Mouse (Mus musculus) liver, postnatal 0 days (tissue): ENCODE measurements at regions not wholly inside any gene's neighbourhood (a gene's known extent, or its start where the extent isn't known, plus 50 kb on each side); places are given as distances from the start of the nearest gene placed in this dataset.

ENCODE experiments used
- ATAC-seq: fragments of 200-750 bp; cut with Nextera tagmentation; 2 replicates; pipeline ENCODE4 v1.8.0; 2017; ENCODE audit warnings: mild to moderate bottlenecking, moderate library complexity
- DNase-seq: peaks from one replicate; pipeline ENCODE4 v3.0.0-alpha.2; 2016
- H3K27ac ChIP-seq: fragments of 300-500 bp; sonication (generic); 2 replicates; pipeline ENCODE4 v1.5.1; 2014; ENCODE audit warnings: antibody characterized with exemption, moderate library complexity, mild to moderate bottlenecking, low read depth
- H3K27me3 ChIP-seq: fragments of 300-500 bp; sonication (generic); 2 replicates; pipeline ENCODE4 v1.6.1; 2014; ENCODE audit warnings: low read length, control low read depth, mixed read lengths; ENCODE audit not compliant: insufficient read depth
- H3K36me3 ChIP-seq: fragments of 300-500 bp; sonication (generic); replicated peaks from 2 replicates; pipeline ENCODE4 v1.6.1; 2014; ENCODE audit warnings: mild to moderate bottlenecking, control low read depth, low read length, moderate library complexity, mixed read lengths; ENCODE audit not compliant: insufficient read depth
- H3K4me1 ChIP-seq: fragments of 300-500 bp; sonication (generic); 2 replicates; pipeline ENCODE4 v1.6.1; 2014; ENCODE audit warnings: antibody characterized with exemption, mild to moderate bottlenecking, control low read depth; ENCODE audit not compliant: insufficient read depth
- H3K4me2 ChIP-seq: fragments of 300-500 bp; sonication (generic); 2 replicates; pipeline ENCODE4 v1.6.1; 2014; ENCODE audit warnings: low read depth, mild to moderate bottlenecking, low read length, moderate library complexity, mixed read lengths
- H3K4me3 ChIP-seq: fragments of 300-500 bp; sonication (generic); 2 replicates; pipeline ENCODE4 v1.5.1; 2014; ENCODE audit warnings: low read depth, low read length
- H3K9ac ChIP-seq: fragments of 300-500 bp; sonication (generic); replicated peaks from 2 replicates; pipeline ENCODE4 v1.6.1; 2014; ENCODE audit warnings: mild to moderate bottlenecking, moderate library complexity
- H3K9me3 ChIP-seq: fragments of 300-500 bp; sonication (generic); 2 replicates; pipeline ENCODE4 v1.6.1; 2016; ENCODE audit warnings: mild to moderate bottlenecking, control low read depth, low read length, mixed read lengths
- CTCF ChIP-seq: sonication (generic); IDR thresholded peaks from 2 replicates; pipeline ENCODE4 v1.5.1; 2016; ENCODE audit warnings: antibody characterized with exemption, low read depth
- EP300 ChIP-seq: IDR thresholded peaks from 2 replicates; pipeline ENCODE4 v1.6.1; 2016; ENCODE audit warnings: antibody characterized with exemption, low read depth, mild to moderate bottlenecking
- WGBS: fragments of 180-500 bp; shearing (Covaris S2); extraction: QIAGEN DNeasy Blood & Tissue Kit; methylation state at CpG from one replicate; pipeline ENCODE4 v1.1.7; 2014; ENCODE audit not compliant: insufficient replicate concordance; 5-methylcytosine and 5-hydroxymethylcytosine counted together

GRCm38 (mm10) chr13:78799641-78800040 is 600.1 kb upstream of the Nr2f1 start:
- TF ChIP-seq CTCF (no peak), EP300 (no peak)
- Histone ChIP-seq H3K36me3 (no peaks in the 10 kb centered on the region), H3K27ac (no peak overlapping the region), H3K4me1 (no peaks in the 10 kb centered on the region), H3K9me3 (no peaks in the 10 kb centered on the region), H3K4me3 (no peak overlapping the region), H3K27me3 (no peaks in the 10 kb centered on the region), H3K9ac (no peak overlapping the region), H3K4me2 (no peak overlapping the region)
- 75% methylated on average over 3 of the region's 3 CpGs for WGBS
- DNase-seq (no peak), ATAC-seq (no peak)

GRCm38 (mm10) chr13:78795228-78795627 is 595.7 kb upstream of the Nr2f1 start:
- TF ChIP-seq EP300 = no peak
- TF ChIP-seq CTCF = no peak
- no peak overlapping the region for H3K27ac ChIP-seq
- H3K4me2 ChIP-seq = no peak overlapping the region
- H3K4me3 ChIP-seq = no peak overlapping the region
- no peaks in the 10 kb centered on the region for H3K36me3 ChIP-seq
- no peaks in the 10 kb centered on the region for H3K27me3 ChIP-seq
- H3K9me3 ChIP-seq = no peaks in the 10 kb centered on the region
- no peak overlapping the region for H3K9ac ChIP-seq
- ATAC-seq (no peak), DNase-seq (no peak)
- H3K4me1 ChIP-seq = no peaks in the 10 kb centered on the region

- H3K9me3 ChIP-seq = no peaks in the 10 kb centered on the region
- H3K27me3 ChIP-seq = no peaks in the 10 kb centered on the region
- H3K9ac ChIP-seq = no peak overlapping the region
- H3K4me2 ChIP-seq = no peak overlapping the region
- TF ChIP-seq CTCF (no peak), EP300 (no peak)
- DNase-seq (no peak), ATAC-seq (no peak)
- no peak overlapping the region for H3K4me3 ChIP-seq
- H3K36me3 ChIP-seq = no peaks in the 10 kb centered on the region
- H3K4me1 ChIP-seq = no peaks in the 10 kb centered on the region
- no peak overlapping the region for H3K27ac ChIP-seq
- WGBS = 48% methylated on average over 2 of the region's 2 CpGs
Measured at GRCm38 (mm10) chr13:78784285-78784684, 584.7 kb upstream of the Nr2f1 start.

GRCm38 (mm10) chr13:78783591-78784240 is 584.2 kb upstream of the Nr2f1 start:
- no peak overlapping the region for H3K9ac ChIP-seq
- H3K4me3 ChIP-seq = no peak overlapping the region
- H3K4me1 ChIP-seq = no peaks in the 10 kb centered on the region
- no peak for DNase-seq
- no peaks in the 10 kb centered on the region for H3K27me3 ChIP-seq
- ATAC-seq = no peak
- H3K36me3 ChIP-seq = no peaks in the 10 kb centered on the region
- no peaks in the 10 kb centered on the region for H3K9me3 ChIP-seq
- no peak overlapping the region for H3K27ac ChIP-seq
- WGBS = 24% methylated on average over 1 of the region's 1 CpGs
- TF ChIP-seq EP300 = no peak
- no peak for TF ChIP-seq CTCF
- no peak overlapping the region for H3K4me2 ChIP-seq
